Mouse (Mus musculus) liver, embryonic 15.5 days (tissue): ENCODE measurements around the gene Ndufs2. TPM values are rescaled to one million over a fixed set of nuclear protein-coding genes. Genes with fewer than 3 reads are reported as not detected.

Experiments
- ATAC-seq: fragments of 200-750 bp; cut with Nextera tagmentation; 2 replicates; pipeline ENCODE4 v1.8.0; 2017; ENCODE audit warnings: moderate number of reproducible peaks, mild to moderate bottlenecking, moderate library complexity; ENCODE audit not compliant: insufficient read depth
- H3K27ac ChIP-seq: fragments of 300-500 bp; sonication (generic); replicated peaks from 2 replicates; pipeline ENCODE4 v1.5.1; 2015; ENCODE audit warnings: mild to moderate bottlenecking, inconsistent platforms
- H3K27me3 ChIP-seq: fragments of 300-500 bp; sonication (generic); 2 replicates; pipeline ENCODE4 v1.6.1; 2015; ENCODE audit warnings: mild to moderate bottlenecking, inconsistent platforms
- H3K36me3 ChIP-seq: fragments of 300-500 bp; sonication (generic); replicated peaks from 2 replicates; pipeline ENCODE4 v1.6.1; 2015; ENCODE audit warnings: moderate library complexity, mild to moderate bottlenecking, inconsistent platforms
- H3K4me1 ChIP-seq: fragments of 300-500 bp; sonication (generic); replicated peaks from 2 replicates; pipeline ENCODE4 v1.6.1; 2015; ENCODE audit warnings: inconsistent platforms
- H3K4me2 ChIP-seq: fragments of 300-500 bp; sonication (generic); 2 replicates; pipeline ENCODE4 v1.6.1; 2015; ENCODE audit warnings: moderate library complexity, mild to moderate bottlenecking, inconsistent platforms
- H3K4me3 ChIP-seq: fragments of 300-500 bp; sonication (generic); replicated peaks from 2 replicates; pipeline ENCODE4 v1.5.1; 2015; ENCODE audit warnings: mild to moderate bottlenecking, inconsistent platforms
- H3K9ac ChIP-seq: fragments of 300-500 bp; sonication (generic); 2 replicates; pipeline ENCODE4 v1.6.1; 2015; ENCODE audit warnings: moderate library complexity, mild to moderate bottlenecking, inconsistent platforms
- H3K9me3 ChIP-seq: fragments of 300-500 bp; sonication (generic); replicated peaks from 2 replicates; pipeline ENCODE4 v1.6.1; 2016; ENCODE audit warnings: inconsistent platforms
- WGBS: fragments of 180-500 bp; shearing (Covaris S2); methylation state at CpG from one replicate; pipeline ENCODE4 v1.1.7; 2015; ENCODE audit warnings: mixed read lengths; ENCODE audit not compliant: insufficient replicate concordance; 5-methylcytosine and 5-hydroxymethylcytosine counted together
- polyA plus RNA-seq: library from polyadenylated mRNA; unstranded; fragments of >200 nt; fragmentation: Nextera tagmentation; extraction: Ambion mirVana; gene quantifications from 2 replicates; pipeline ENCODE4 v1.2.1, GENCODE M21; 2015

The Ndufs2 gene
- polyA plus RNA-seq, 1 experiment from 2014 or later = 137 TPM

DNA sequence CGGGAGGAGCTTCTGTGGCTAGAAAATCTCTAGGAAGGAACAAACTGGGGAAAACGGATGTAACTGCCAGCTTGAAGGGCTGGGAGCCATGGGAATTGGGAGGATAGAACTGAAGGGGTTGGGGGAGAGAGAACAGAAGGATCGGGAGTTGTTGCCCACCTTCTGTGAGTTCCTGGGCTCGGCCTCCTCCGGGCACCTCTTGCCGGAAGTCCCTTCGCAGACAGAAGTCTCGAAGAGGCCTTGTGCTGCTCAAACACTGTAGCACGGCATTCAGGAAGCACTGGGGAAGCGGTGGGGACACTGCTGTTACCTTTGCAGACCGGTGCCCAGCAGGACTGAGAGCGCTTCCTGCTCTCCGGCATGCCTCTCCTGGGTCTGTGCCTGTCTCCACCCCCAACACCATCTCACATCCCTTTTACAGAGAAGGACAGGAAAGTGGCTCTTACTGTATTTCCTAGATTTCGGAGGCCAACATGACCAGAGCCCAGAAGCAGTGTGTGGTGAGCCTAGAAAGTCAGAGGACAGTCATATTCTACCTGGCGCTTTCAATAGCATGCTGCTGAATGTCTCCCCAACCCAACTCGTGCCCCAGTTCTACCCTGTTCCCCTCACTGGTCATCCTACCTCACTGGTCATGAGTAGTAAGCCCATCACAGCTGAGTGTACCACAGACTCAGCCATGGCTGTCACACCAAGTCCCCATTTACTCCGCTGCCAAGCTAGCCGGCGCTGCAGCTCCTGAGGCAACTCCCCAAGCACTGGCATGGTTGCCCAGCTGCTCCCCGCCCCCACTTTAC lies 34.1 kb upstream of the Ndufs2 start:
- Histone ChIP-seq H3K36me3 (peaks cover 63% of the 10 kb centered on the region), H3K4me2 (no peak overlapping the region), H3K27me3 (no peaks in the 10 kb centered on the region), H3K4me3 (no peak overlapping the region; the same call in 1 of the 2 replicates), H3K4me1 (peaks cover 65% of the 10 kb centered on the region), H3K9me3 (no peaks in the 10 kb centered on the region), H3K9ac (no peak overlapping the region), H3K27ac (peak overlapping the region; percentile 29; the same call in 1 of the 2 replicates)
- 83% methylated on average over 20 of the region's 20 CpGs for WGBS
- no peak for ATAC-seq

DNA sequence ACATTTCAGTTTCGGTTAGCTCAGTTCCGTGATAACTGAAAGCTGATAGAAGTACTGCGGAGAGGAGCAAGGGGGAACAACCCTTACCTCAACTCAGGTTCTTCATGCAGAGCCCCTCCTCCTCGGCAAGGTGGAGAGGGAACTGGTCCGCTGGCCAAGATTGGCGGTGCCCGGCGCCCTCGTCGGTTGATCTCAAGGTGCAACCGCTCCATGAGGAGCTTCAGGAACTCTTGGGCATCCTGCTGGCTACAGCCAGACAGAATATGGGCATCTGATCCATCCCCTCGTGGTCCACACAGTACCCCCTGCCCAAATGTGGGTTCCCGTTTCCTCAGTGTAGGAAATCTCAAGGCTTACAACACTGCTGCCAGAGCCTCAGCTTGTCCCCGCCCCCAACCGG lies 33.3 kb upstream of the Ndufs2 start:
- 87% methylated on average over 15 of the region's 15 CpGs for WGBS
- H3K9ac ChIP-seq = no peak overlapping the region
- peaks cover 62% of the 10 kb centered on the region for H3K36me3 ChIP-seq
- peaks cover 72% of the 10 kb centered on the region for H3K4me1 ChIP-seq
- H3K27me3 ChIP-seq = no peaks in the 10 kb centered on the region
- no peak overlapping the region for H3K4me3 ChIP-seq
- no peak for ATAC-seq
- no peak overlapping the region for H3K4me2 ChIP-seq
- no peaks in the 10 kb centered on the region for H3K9me3 ChIP-seq
- H3K27ac ChIP-seq = no peak overlapping the region

- Histone ChIP-seq H3K9me3 (no peaks in the 10 kb centered on the region), H3K27me3 (no peaks in the 10 kb centered on the region), H3K27ac (peak overlapping the region; percentile 98; the same call in 1 of the 2 replicates), H3K36me3 (peaks cover 62% of the 10 kb centered on the region), H3K9ac (no peak overlapping the region), H3K4me1 (peaks cover 76% of the 10 kb centered on the region), H3K4me2 (peak overlapping the region; percentile 81), H3K4me3 (peak overlapping the region; percentile 73)
- 80% methylated on average over 18 of the region's 18 CpGs for WGBS
- no peak for ATAC-seq
These were observed 32.3 kb upstream of the Ndufs2 start for GRCm38 (mm10) chr1:171283188-171284160.

- Histone ChIP-seq H3K4me1 (peaks cover 80% of the 10 kb centered on the region), H3K27ac (peak overlapping the region; percentile 98), H3K36me3 (peaks cover 74% of the 10 kb centered on the region), H3K4me3 (peak overlapping the region; percentile 73), H3K4me2 (peak overlapping the region; percentile 81), H3K9ac (peak overlapping the region; percentile 90), H3K9me3 (no peaks in the 10 kb centered on the region), H3K27me3 (no peaks in the 10 kb centered on the region)
- WGBS = 65% methylated on average over 18 of the region's 18 CpGs
- no peak for ATAC-seq
These were observed 31.1 kb upstream of the Ndufs2 start for GRCm38 (mm10) chr1:171282086-171282805.

DNA sequence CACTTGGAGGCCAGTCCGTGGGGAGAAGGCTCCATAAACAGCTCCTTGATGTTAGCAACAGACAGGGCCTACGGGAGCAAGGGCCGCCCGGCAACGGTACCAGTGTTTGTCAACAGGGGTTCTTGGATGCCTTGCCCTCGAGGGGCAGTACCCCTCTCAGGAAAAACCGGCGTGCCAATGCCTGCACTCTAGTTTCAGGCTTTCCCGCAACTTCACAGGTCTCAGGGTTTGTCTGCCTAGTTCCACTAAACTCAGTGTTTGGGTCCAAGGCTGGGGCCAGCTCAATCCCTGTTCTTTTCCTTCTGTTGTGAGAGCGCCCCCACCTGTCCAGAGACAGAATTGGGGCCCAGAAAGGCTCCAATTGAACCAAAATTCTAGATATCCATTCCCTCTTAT lies 30.3 kb upstream of the Ndufs2 start:
- Histone ChIP-seq H3K4me1 (peaks cover 79% of the 10 kb centered on the region), H3K27ac (peak overlapping the region; percentile 98), H3K9ac (peak overlapping the region; percentile 90), H3K4me2 (peak overlapping the region; percentile 81), H3K27me3 (no peaks in the 10 kb centered on the region), H3K4me3 (peak overlapping the region; percentile 73), H3K9me3 (no peaks in the 10 kb centered on the region), H3K36me3 (peaks cover 79% of the 10 kb centered on the region)
- under 1% methylated on average over 10 of the region's 10 CpGs for WGBS
- ATAC-seq = peak; percentile 43

- Histone ChIP-seq H3K27me3 (no peaks in the 10 kb centered on the region), H3K4me1 (peaks cover 79% of the 10 kb centered on the region), H3K36me3 (peaks cover 79% of the 10 kb centered on the region), H3K27ac (peak within 1 kb of the TSS; percentile 98), H3K9me3 (no peaks in the 10 kb centered on the region), H3K4me2 (peak within 1 kb of the TSS; percentile 81), H3K9ac (peak within 1 kb of the TSS; percentile 90), H3K4me3 (peak within 1 kb of the TSS; percentile 73)
- under 1% methylated on average over 26 of the region's 26 CpGs for WGBS
- peak; percentile 93 for ATAC-seq
These were observed 29.8 kb upstream of the Ndufs2 start, which contains the start of gene Ppox for GRCm38 (mm10) chr1:171280916-171281527. Gene Ppox, minus strand, starts transcription at chr1:171281186.

GRCm38 (mm10) chr1:171280250-171280915 lies 29.2 kb upstream of the Ndufs2 start:
- Histone ChIP-seq H3K4me2 (peak overlapping the region; percentile 81), H3K4me3 (peak overlapping the region; percentile 73), H3K9ac (peak overlapping the region; percentile 90), H3K27ac (peak overlapping the region; percentile 98), H3K4me1 (peaks cover 77% of the 10 kb centered on the region), H3K9me3 (no peaks in the 10 kb centered on the region), H3K36me3 (peaks cover 81% of the 10 kb centered on the region), H3K27me3 (no peaks in the 10 kb centered on the region)
- peak; percentile 50 for ATAC-seq
- 2% methylated on average over 25 of the region's 25 CpGs for WGBS

- peak overlapping the region; percentile 81 for H3K4me2 ChIP-seq
- H3K27me3 ChIP-seq = no peaks in the 10 kb centered on the region
- H3K27ac ChIP-seq = peak overlapping the region; percentile 98
- 55% methylated on average over 5 of the region's 5 CpGs for WGBS
- peak overlapping the region; percentile 73 for H3K4me3 ChIP-seq
- peaks cover 77% of the 10 kb centered on the region for H3K4me1 ChIP-seq
- H3K9me3 ChIP-seq = no peaks in the 10 kb centered on the region
- H3K9ac ChIP-seq = peak overlapping the region; percentile 90
- no peak for ATAC-seq
- peaks cover 81% of the 10 kb centered on the region for H3K36me3 ChIP-seq
These were observed 28.5 kb upstream of the Ndufs2 start for GRCm38 (mm10) chr1:171279721-171280120.

- ATAC-seq = no peak
- H3K27ac ChIP-seq = peak overlapping the region; percentile 98
- peaks cover 81% of the 10 kb centered on the region for H3K36me3 ChIP-seq
- H3K9me3 ChIP-seq = no peaks in the 10 kb centered on the region
- H3K4me2 ChIP-seq = peak overlapping the region; percentile 81
- no peaks in the 10 kb centered on the region for H3K27me3 ChIP-seq
- peak overlapping the region; percentile 90 for H3K9ac ChIP-seq
- peak overlapping the region; percentile 73 for H3K4me3 ChIP-seq
- peaks cover 76% of the 10 kb centered on the region for H3K4me1 ChIP-seq
- WGBS = 75% methylated on average over 14 of the region's 14 CpGs
These were observed 28.0 kb upstream of the Ndufs2 start for GRCm38 (mm10) chr1:171279012-171279705.
